Mouse (Mus musculus): ENCODE results near the gene Tekt3. TPM values are rescaled to one million over a fixed set of nuclear protein-coding genes. Genes with fewer than 3 reads are reported as not detected.
A peak's percentile ranks its signal among the peaks of the same experiment; 100 is the strongest.

Tekt3 gene
- polyA plus RNA-seq, 1 experiment, result not detected

GRCm38 (mm10) chr11:63124316-63124715 lies 62.9 kb downstream of the Tekt3 start:
- no peak for DNase-seq (ENCODE audit: low spot score)

DNA sequence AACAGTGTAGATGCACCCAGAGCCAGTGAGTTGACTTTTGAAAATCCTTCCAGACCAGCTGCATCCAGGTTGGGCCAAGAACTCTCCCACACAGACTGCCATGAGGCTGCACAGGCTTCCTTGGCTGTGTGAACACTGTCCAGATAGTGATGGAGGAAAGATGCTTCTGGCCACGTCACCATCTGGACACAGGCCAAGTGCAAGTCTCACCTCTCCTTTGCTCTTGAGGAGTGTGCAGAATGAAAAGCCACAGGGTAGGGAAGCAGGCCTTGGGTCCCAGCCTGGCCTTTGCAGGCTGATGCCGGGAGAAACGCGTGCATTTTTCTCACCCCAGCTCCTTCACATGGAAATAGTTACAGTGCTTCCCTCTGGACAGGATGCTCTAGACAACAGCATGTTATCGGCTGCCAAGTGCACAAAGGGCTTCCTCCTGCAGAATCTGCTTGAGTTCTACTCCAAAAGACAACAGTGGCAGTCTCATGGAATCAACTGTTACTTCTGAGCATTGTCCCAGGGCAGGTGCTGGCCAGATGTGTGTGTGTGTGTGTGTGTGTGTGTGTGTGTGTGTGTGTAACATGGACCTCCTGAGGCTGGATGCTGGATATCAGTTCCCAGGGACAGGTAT lies 64.5 kb downstream of the Tekt3 start:
- no peak for DNase-seq (ENCODE audit: low spot score)

DNA sequence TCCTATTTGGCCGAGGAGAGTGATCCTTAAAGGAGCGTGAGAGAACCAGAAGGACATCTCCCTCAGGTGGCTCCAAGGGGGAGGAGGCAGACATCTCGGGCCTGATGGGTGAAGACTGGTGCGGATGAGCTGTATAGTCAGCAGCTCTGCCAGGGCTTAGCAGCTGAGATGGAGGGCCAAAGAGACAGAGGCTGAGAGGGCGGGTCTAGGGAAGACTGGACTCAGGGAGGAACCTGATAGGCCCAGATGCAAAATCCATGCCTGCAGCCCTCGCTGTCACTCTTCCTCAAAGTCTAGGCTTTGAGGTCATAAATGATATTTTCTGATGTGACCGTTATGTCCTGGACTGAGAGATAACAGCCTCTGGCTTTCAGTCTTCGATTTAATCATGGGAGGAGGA lies 65.5 kb downstream of the Tekt3 start:
- no peak for DNase-seq (ENCODE audit: low spot score)

GRCm38 (mm10) chr11:63127513-63127912 lies 66.1 kb downstream of the Tekt3 start:
- no peak for DNase-seq (ENCODE audit: low spot score)

- DNase-seq (ENCODE audit: low spot score), result no peak
Measured at GRCm38 (mm10) chr11:63128784-63129183, 67.3 kb downstream of the Tekt3 start, which contains the start of gene Pmp22. TSS of gene Pmp22 (plus strand) at chr11:63128982.

- no peak for DNase-seq (ENCODE audit: low spot score)
Measured at GRCm38 (mm10) chr11:63129375-63129774, 67.9 kb downstream of the Tekt3 start.

- no peak for DNase-seq (ENCODE audit: low spot score)
Measured at GRCm38 (mm10) chr11:63129840-63130239, 68.4 kb downstream of the Tekt3 start.

DNA sequence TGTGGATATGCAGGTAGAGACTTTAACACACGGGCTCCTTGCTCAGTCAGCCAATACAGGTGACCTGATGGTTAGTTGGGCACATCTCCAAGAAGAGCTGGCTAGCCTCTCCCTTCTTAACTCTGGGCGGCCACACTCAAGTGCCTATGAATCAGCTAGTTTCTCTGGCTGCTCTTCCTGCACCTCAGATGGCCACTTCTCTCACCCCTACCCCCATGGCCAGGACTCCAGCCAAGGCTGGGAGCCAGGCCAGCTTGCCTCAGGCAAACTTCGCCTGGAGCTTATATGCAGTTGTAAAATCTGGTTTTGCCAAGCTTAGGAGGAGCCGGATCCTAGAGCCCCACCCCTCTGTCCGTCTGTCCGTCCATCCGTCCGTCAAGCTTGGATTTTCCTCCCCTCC lies 69.0 kb downstream of the Tekt3 start:
- peak; percentile 48 for DNase-seq (ENCODE audit: low spot score)

DNA sequence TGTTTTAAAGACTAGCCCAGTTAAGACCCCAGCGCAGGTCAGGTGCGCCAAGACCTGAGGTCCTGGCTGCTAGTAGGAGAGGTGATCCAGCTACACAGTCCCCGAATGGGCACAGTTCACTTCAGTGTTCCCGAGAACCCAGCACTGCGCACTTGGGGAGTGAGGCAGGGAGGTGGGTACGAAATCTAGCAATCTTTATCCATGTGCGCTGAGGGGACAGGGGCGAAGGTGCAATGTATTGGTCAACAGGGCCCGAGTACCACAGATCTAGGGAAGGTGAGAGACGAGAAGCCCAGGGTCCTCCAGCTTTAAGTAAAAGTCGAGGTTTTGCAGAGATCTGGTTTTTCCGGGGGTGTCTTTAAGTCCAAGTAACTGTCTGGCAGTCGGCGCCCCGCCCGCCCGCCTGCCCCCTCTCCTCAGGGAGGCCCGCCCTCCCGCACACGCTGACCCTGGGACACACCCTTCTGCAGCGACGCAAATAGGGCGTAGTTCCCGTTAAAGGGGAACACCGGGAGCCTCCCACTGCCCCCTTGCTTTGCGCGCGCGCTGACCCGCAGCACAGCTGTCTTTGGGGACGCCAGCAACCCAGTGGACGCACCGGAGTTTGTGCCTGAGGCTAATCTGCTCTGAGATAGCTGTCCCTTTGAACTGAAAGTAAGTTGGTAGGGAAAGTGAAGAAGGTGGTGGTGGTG lies 69.7 kb downstream of the Tekt3 start:
- DNase-seq (ENCODE audit: low spot score), result peak; percentile 42

- no peak for DNase-seq (ENCODE audit: low spot score)
Measured at GRCm38 (mm10) chr11:63131693-63132040, 70.2 kb downstream of the Tekt3 start.

- DNase-seq (ENCODE audit: low spot score), result no peak
Measured at GRCm38 (mm10) chr11:63132151-63132500, 70.7 kb downstream of the Tekt3 start.

GRCm38 (mm10) chr11:63132501-63133435 lies 71.3 kb downstream of the Tekt3 start:
- peak; percentile 57 for DNase-seq (ENCODE audit: low spot score)

- no peak for DNase-seq (ENCODE audit: low spot score)
Measured at GRCm38 (mm10) chr11:63134021-63134420, 72.6 kb downstream of the Tekt3 start.

- DNase-seq (ENCODE audit: low spot score), result no peak
Measured at GRCm38 (mm10) chr11:63134742-63135482, 73.5 kb downstream of the Tekt3 start.

- peak; percentile 85 for DNase-seq (ENCODE audit: low spot score)
Measured at GRCm38 (mm10) chr11:63135622-63136021, 74.2 kb downstream of the Tekt3 start.

DNA sequence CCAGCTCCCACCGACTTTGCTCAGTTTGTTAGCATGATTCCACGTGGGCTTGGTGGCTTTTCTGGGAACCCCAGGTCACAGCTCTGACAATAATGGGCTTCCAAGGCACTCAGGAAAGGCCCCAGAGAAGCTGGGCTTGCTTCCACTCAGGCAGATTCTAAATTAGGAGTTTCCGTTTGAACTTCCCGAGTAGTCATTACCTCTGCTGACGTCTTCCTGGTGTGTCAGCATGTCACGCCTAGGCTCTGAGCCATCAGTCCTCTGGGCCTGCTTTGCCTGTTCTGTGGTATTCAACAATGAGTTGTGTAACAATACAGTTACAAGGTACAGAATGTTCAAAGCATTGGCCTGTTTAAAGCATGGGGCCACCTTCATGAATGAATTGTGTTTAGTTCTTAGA lies 74.8 kb downstream of the Tekt3 start:
- no peak for DNase-seq (ENCODE audit: low spot score)

DNA sequence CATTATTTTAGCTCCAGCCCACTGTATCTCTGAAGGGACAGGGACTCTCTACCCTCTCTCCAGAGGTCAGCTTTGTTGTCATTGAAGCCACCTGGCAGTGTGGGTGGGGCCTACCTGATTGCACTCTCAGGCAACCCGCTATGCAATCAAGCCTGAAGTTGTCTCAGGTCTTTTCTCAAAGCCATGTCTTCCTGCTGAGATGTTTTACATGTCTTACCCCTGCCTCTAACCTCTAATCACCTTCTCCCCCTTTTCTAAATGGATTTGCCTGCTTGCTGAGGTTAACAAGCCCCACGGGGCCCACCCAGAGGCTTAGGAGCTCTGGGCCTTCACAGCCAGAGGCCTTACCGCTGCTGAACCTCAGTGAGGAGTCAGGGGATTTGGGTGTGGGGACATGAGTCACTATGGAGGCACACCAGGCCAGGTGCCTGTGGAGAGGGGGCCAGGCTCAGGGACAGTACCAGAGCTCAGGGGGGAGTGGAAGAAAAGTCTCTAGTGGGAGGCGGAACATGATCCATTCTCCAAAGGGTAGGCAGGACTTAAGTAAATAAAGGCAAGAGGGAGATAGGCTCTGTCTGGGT lies 75.5 kb downstream of the Tekt3 start:
- no peak for DNase-seq (ENCODE audit: low spot score)

DNA sequence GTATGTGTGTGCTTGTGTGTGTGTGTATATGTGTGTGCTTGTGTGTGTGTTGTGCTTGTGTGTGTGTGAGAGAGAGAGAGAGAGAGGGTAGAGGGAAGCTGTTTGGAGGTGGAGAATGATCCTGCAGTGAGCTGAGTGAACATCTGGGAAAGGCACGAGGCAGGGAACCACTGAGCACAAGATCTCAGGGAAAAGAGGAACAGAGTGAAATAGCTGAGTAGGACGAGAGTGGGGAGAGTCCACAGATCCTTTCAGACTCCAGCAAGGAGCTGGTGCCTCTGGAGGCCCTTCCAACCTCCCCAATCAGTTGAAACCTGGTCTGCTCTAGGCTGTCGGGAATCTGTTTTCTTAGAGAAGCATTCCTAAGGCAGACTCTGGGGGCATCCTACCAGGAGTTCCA lies 77.3 kb downstream of the Tekt3 start:
- DNase-seq (ENCODE audit: low spot score), result no peak

- DNase-seq (ENCODE audit: low spot score), result no peak
Measured at GRCm38 (mm10) chr11:63142311-63142710, 80.9 kb downstream of the Tekt3 start.

GRCm38 (mm10) chr11:63142816-63143215 lies 81.4 kb downstream of the Tekt3 start:
- no peak for DNase-seq (ENCODE audit: low spot score)

- no peak for DNase-seq (ENCODE audit: low spot score)
Measured at GRCm38 (mm10) chr11:63143486-63143885, 82.0 kb downstream of the Tekt3 start.
